Mouse (Mus musculus): ENCODE measurements around the gene Mslnl.

GRCm38 (mm10) chr17:25796951-25797369 is 61.1 kb downstream of the Mslnl start, which contains the start of gene Metrn:
- TF ChIP-seq CTCF (IDR thresholded peaks at IDR 0.05; ENCODE audit: low read depth) (no peak), EP300 (IDR thresholded peaks at IDR 0.05; ENCODE audit: low read depth) (no peak)

Measured in heart, postnatal 0 days (tissue).